Mouse (Mus musculus): ENCODE data around the gene Ahnak2. TPM values are rescaled to one million over a fixed set of nuclear protein-coding genes. Genes with fewer than 3 reads are reported as not detected.

Ahnak2 gene
- total and polyA plus RNA-seq, 3 experiments = 3.1 to 27.7 (median 14.6) TPM

GRCm38 (mm10) chr12:112737761-112738160, 64.7 kb downstream of the Ahnak2 start:
- H3K27ac ChIP-seq (ENCODE audit: insufficient read depth, low read depth) = no peak overlapping the region
- no peaks in the 10 kb centered on the region for H3K9me3 ChIP-seq (replicated peaks; ENCODE audit: low read length)
- no peak for DNase-seq (ENCODE audit: extremely low read depth)
- peaks cover 8 to 29% of the 10 kb centered on the region in 2 experiments for H3K4me1 ChIP-seq (ENCODE audit: control insufficient read depth in 1 of 2, insufficient read depth in 2 of 2)
- TF ChIP-seq CHD2 (IDR thresholded peaks at IDR 0.05; ENCODE audit: low read length) (no peak), UBTF (IDR thresholded peaks at IDR 0.05; ENCODE audit: low read depth, low read length) (no peak), BHLHE40 (IDR thresholded peaks at IDR 0.05; ENCODE audit: low read depth, low read length) (no peak), RAD21 (IDR thresholded peaks at IDR 0.05; ENCODE audit: low read depth, low read length) (no peak), ZNF384 (IDR thresholded peaks at IDR 0.05; ENCODE audit: low read depth, low read length) (no peak), SMC3 (IDR thresholded peaks at IDR 0.05; ENCODE audit: low read depth, low read length) (no peak), JUND (conservative IDR thresholded peaks at IDR 0.05; ENCODE audit: low read depth, low read length) (no peak), IRF4 (IDR thresholded peaks at IDR 0.05; ENCODE audit: low read depth, low read length) (no peak), ZC3H11A (IDR thresholded peaks at IDR 0.05; ENCODE audit: low read depth, low read length) (no peak)
- no peaks in the 10 kb centered on the region for H3K27me3 ChIP-seq (replicated peaks)
- H3K79me2 ChIP-seq (replicated peaks; ENCODE audit: control insufficient read depth, extremely low read depth, insufficient read depth, poor library complexity, severe bottlenecking) = no peaks in the 10 kb centered on the region
- in situ Hi-C loops (cut with MboI; ENCODE audit: low pct_ligation_motif_present, low pct_unique_long_range_greater_than_20kb, low sequenced_read_pairs) (no loop called here), dilution Hi-C loops (cut with MboI; ENCODE audit: extremely low pct_ligation_motif_present, extremely low pct_unique_long_range_greater_than_20kb, low sequenced_read_pairs) (no loop called here)
- peaks cover 36 to 63% of the 10 kb centered on the region in 2 experiments for H3K36me3 ChIP-seq (replicated peaks in 1 of 2; ENCODE audit: control insufficient read depth in 1 of 2, insufficient read depth in 1 of 2, low read length in 1 of 2)
- no peak overlapping the region for H3K4me3 ChIP-seq (replicated peaks in 1 of 3; ENCODE audit: low read depth in 2 of 3, low read length in 2 of 3, poor library complexity in 1 of 3)
- no peak overlapping the region for H3K4me2 ChIP-seq (ENCODE audit: insufficient read depth, low read depth, poor library complexity, severe bottlenecking)
- no peak overlapping the region for H3K9ac ChIP-seq (ENCODE audit: insufficient read depth, low read depth)

GRCm38 (mm10) chr12:112737081-112737480, 65.4 kb downstream of the Ahnak2 start:
- in situ Hi-C loops (cut with MboI; ENCODE audit: low pct_ligation_motif_present, low pct_unique_long_range_greater_than_20kb, low sequenced_read_pairs) (no loop called here), dilution Hi-C loops (cut with MboI; ENCODE audit: extremely low pct_ligation_motif_present, extremely low pct_unique_long_range_greater_than_20kb, low sequenced_read_pairs) (no loop called here)
- no peak overlapping the region for H3K9ac ChIP-seq (ENCODE audit: insufficient read depth, low read depth)
- H3K36me3 ChIP-seq (replicated peaks in 1 of 2; ENCODE audit: control insufficient read depth in 1 of 2, insufficient read depth in 1 of 2, low read length in 1 of 2) = peaks cover 40 to 68% of the 10 kb centered on the region in 2 experiments
- no peaks in the 10 kb centered on the region for H3K27me3 ChIP-seq (replicated peaks)
- no peak overlapping the region for H3K27ac ChIP-seq (ENCODE audit: insufficient read depth, low read depth)
- H3K4me2 ChIP-seq (ENCODE audit: insufficient read depth, low read depth, poor library complexity, severe bottlenecking) = no peak overlapping the region
- H3K79me2 ChIP-seq (replicated peaks; ENCODE audit: control insufficient read depth, extremely low read depth, insufficient read depth, poor library complexity, severe bottlenecking) = no peaks in the 10 kb centered on the region
- H3K4me1 ChIP-seq (ENCODE audit: control insufficient read depth in 1 of 2, insufficient read depth in 2 of 2) = peaks cover 1 to 23% of the 10 kb centered on the region in 2 experiments
- H3K4me3 ChIP-seq (replicated peaks in 1 of 3; ENCODE audit: low read depth in 2 of 3, low read length in 2 of 3, poor library complexity in 1 of 3) = no peak overlapping the region
- DNase-seq (ENCODE audit: extremely low read depth) = no peak
- no peaks in the 10 kb centered on the region for H3K9me3 ChIP-seq (replicated peaks; ENCODE audit: low read length)
- TF ChIP-seq TCF12 (IDR thresholded peaks at IDR 0.05; ENCODE audit: low read depth, low read length) (no peak), BHLHE40 (IDR thresholded peaks at IDR 0.05; ENCODE audit: low read depth, low read length) (no peak), IRF4 (IDR thresholded peaks at IDR 0.05; ENCODE audit: low read depth, low read length) (no peak), MAFK (IDR thresholded peaks at IDR 0.05; ENCODE audit: insufficient replicate concordance, low read length) (no peak), MYC (IDR thresholded peaks at IDR 0.05; ENCODE audit: low read depth, low read length) (no peak), JUND (conservative IDR thresholded peaks at IDR 0.05; ENCODE audit: low read depth, low read length) (no peak), UBTF (IDR thresholded peaks at IDR 0.05; ENCODE audit: low read depth, low read length) (no peak), GABPA (IDR thresholded peaks at IDR 0.05; ENCODE audit: insufficient replicate concordance, low read depth, low read length) (no peak), TBP (conservative IDR thresholded peaks at IDR 0.05; ENCODE audit: low read depth, low read length) (no peak)

GRCm38 (mm10) chr12:112736636-112736925, 65.9 kb downstream of the Ahnak2 start:
- Histone ChIP-seq H3K27ac (ENCODE audit: insufficient read depth, low read depth) (no peak overlapping the region), H3K36me3 (replicated peaks in 1 of 2; ENCODE audit: control insufficient read depth in 1 of 2, insufficient read depth in 1 of 2, low read length in 1 of 2) (peaks cover 40 to 70% of the 10 kb centered on the region in 2 experiments), H3K79me2 (replicated peaks; ENCODE audit: control insufficient read depth, extremely low read depth, insufficient read depth, poor library complexity, severe bottlenecking) (no peaks in the 10 kb centered on the region), H3K4me2 (ENCODE audit: insufficient read depth, low read depth, poor library complexity, severe bottlenecking) (no peak overlapping the region), H3K4me3 (replicated peaks in 1 of 3; ENCODE audit: low read depth in 2 of 3, low read length in 2 of 3, poor library complexity in 1 of 3) (no peak overlapping the region), H3K9ac (ENCODE audit: insufficient read depth, low read depth) (no peak overlapping the region), H3K9me3 (replicated peaks; ENCODE audit: low read length) (no peaks in the 10 kb centered on the region), H3K4me1 (ENCODE audit: control insufficient read depth in 1 of 2, insufficient read depth in 2 of 2) (peaks cover 0 to 18% of the 10 kb centered on the region in 2 experiments; a peak in 2 of 4 replicates), H3K27me3 (replicated peaks) (no peaks in the 10 kb centered on the region)
- DNase-seq (ENCODE audit: extremely low read depth) = no peak
- in situ Hi-C loops (cut with MboI; ENCODE audit: low pct_ligation_motif_present, low pct_unique_long_range_greater_than_20kb, low sequenced_read_pairs) (no loop called here), dilution Hi-C loops (cut with MboI; ENCODE audit: extremely low pct_ligation_motif_present, extremely low pct_unique_long_range_greater_than_20kb, low sequenced_read_pairs) (no loop called here)
- no peak for TF ChIP-seq TBP (conservative IDR thresholded peaks at IDR 0.05; ENCODE audit: low read depth, low read length)
- TF ChIP-seq TCF12 (IDR thresholded peaks at IDR 0.05; ENCODE audit: low read depth, low read length) = no peak
- TF ChIP-seq ETS1 (conservative IDR thresholded peaks at IDR 0.05; ENCODE audit: low read depth, low read length) = no peak
- TF ChIP-seq ZC3H11A (IDR thresholded peaks at IDR 0.05; ENCODE audit: low read depth, low read length) = no peak
- TF ChIP-seq BHLHE40 (IDR thresholded peaks at IDR 0.05; ENCODE audit: low read depth, low read length) = no peak
- no peak for TF ChIP-seq PAX5 (IDR thresholded peaks at IDR 0.05; ENCODE audit: low read length)
- TF ChIP-seq MAZ (IDR thresholded peaks at IDR 0.05; ENCODE audit: low read depth, low read length) = no peak
- no peak for TF ChIP-seq CTCF (conservative IDR thresholded peaks at IDR 0.05 in 1 of 2, IDR thresholded peaks at IDR 0.05 in 1 of 2; ENCODE audit: low read depth in 2 of 2, low read length in 2 of 2)
- no peak for TF ChIP-seq RCOR1 (conservative IDR thresholded peaks at IDR 0.05; ENCODE audit: low read depth, low read length)
- no peak for TF ChIP-seq E2F4 (IDR thresholded peaks at IDR 0.05; ENCODE audit: insufficient replicate concordance, low read depth, low read length)
- no peak for TF ChIP-seq MEF2A (IDR thresholded peaks at IDR 0.05; ENCODE audit: borderline replicate concordance, low read depth, low read length)
- TF ChIP-seq MXI1 (IDR thresholded peaks at IDR 0.05; ENCODE audit: low read depth, low read length) = no peak
- no peak for TF ChIP-seq CHD1 (IDR thresholded peaks at IDR 0.05; ENCODE audit: low read depth, low read length)
- no peak for TF ChIP-seq CHD2 (IDR thresholded peaks at IDR 0.05; ENCODE audit: low read length)
- no peak for TF ChIP-seq SIN3A (IDR thresholded peaks at IDR 0.05; ENCODE audit: low read length)
- TF ChIP-seq POLR2AphosphoS2 (IDR thresholded peaks at IDR 0.05; ENCODE audit: low read depth, low read length) = no peak
- no peak for TF ChIP-seq ZNF384 (IDR thresholded peaks at IDR 0.05; ENCODE audit: low read depth, low read length)

Measured in CH12.LX (cell line).